Mouse (Mus musculus) adrenal gland, adult 8-10 months (tissue): Measurements from ENCODE around the gene Cops9. TPM values are rescaled to one million over a fixed set of nuclear protein-coding genes. Genes with fewer than 3 reads are reported as not detected.

ENCODE experiments used
- DNase-seq: peaks from one replicate; pipeline ENCODE4 v3.0.0; 2022
- total RNA-seq, 4 experiments: library from RNA; stranded (reverse); gene quantifications; 2 replicates each; pipeline ENCODE4 v1.2.4; 2022

Cops9 gene
- total RNA-seq, 4 experiments from 2014 or later: 279 to 327 (median 313) TPM

GRCm38 (mm10) chr1:92594111-92594510 lies 47.7 kb downstream of the Cops9 start, which contains the start of gene Olfr1411:
Gene Olfr1411 (plus strand): TSS chr1:92594411.
- DNase-seq: no peak

Other genes starting within 250 kb of the Cops9 start
- 100 to 1,000 TPM; 209 to 284 (median 255) TPM for gene Ndufa10, start 168.1 kb downstream of the Cops9 start, total RNA-seq
- gene Olfr1416, start 156.9 kb downstream of the Cops9 start, total RNA-seq: not detected
- under 1 TPM in 1 of 4 experiments, not detected in 3; 0.12 TPM for gene Olfr1415, start 145.9 kb downstream of the Cops9 start, total RNA-seq
- under 1 TPM in 2 of 4 experiments, not detected in 2; 0.06 to 0.07 TPM for gene Olfr1414, start 123.3 kb downstream of the Cops9 start, total RNA-seq
- not detected for gene Olfr1413, start 70.7 kb downstream of the Cops9 start, total RNA-seq
- gene Olfr1412, start 56.2 kb downstream of the Cops9 start, total RNA-seq: not detected
- not detected for gene Olfr1411, start 47.6 kb downstream of the Cops9 start, total RNA-seq
- gene Olfr1410, start 36.2 kb downstream of the Cops9 start, total RNA-seq: not detected
- gene Olfr12, start 24.2 kb downstream of the Cops9 start, total RNA-seq: not detected
- gene Otos, start 6.9 kb upstream of the Cops9 start, total RNA-seq: under 1 TPM in 1 of 4 experiments, not detected in 3; 0.56 TPM
- 10 to 100 TPM; 66.2 to 86.0 (median 72.4) TPM for gene Gpc1, start 189.7 kb upstream of the Cops9 start, total RNA-seq